Mouse (Mus musculus) thymus, adult 18-20 months (tissue): Measurements from ENCODE around the gene Ccl9.

Experiments used
- DNase-seq, 2 experiments: peaks; one replicate each; pipeline ENCODE4 v3.0.0; 2022; ENCODE audit warnings: mixed read lengths in 2 of 2

Gene Ccl9

GRCm38 (mm10) chr11:83534609-83535423 is 43.6 kb downstream of the Ccl9 start:
- DNase-seq, result peak in 1 of 2 experiments; percentile 9

- no peak for DNase-seq
These were observed 44.3 kb downstream of the Ccl9 start for GRCm38 (mm10) chr11:83534143-83534542.

GRCm38 (mm10) chr11:83533192-83533591 is 45.2 kb downstream of the Ccl9 start:
- no peak for DNase-seq

GRCm38 (mm10) chr11:83530360-83530759 is 48.1 kb downstream of the Ccl9 start, which contains the start of gene Ccl5:
TSS of gene Ccl5 (minus strand) at chr11:83530518.
- DNase-seq, result no peak

- no peak for DNase-seq
These were observed 49.4 kb downstream of the Ccl9 start for GRCm38 (mm10) chr11:83529024-83529423.
